Mouse (Mus musculus): Measurements from ENCODE around the gene Cd27.

Cd27 gene

GRCm38 (mm10) chr6:125252285-125252684 is 15.5 kb upstream of the Cd27 start:
- in situ Hi-C loops (cut with MboI, MseI), result no loop called here

DNA sequence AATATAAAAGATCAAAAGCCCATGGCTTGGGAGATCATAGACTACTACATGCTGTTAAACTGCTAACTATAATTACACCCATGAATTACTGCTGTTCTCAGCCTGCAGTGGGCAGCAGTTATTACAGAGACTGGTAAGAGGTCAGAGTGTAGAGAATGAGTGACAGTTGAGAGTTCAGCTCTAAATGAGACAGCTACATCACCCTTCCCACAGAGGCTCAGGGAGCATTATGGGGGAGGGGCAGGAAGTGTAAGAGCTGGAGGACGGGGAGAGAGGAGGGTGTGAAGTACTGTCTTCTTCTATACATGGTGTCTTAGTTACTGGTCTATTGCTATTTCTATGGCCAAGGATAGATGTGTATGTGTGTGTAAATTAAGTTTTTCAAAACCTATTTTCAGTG is 7.7 kb upstream of the Cd27 start:
- in situ Hi-C loops (cut with MboI, MseI), result no loop called here

DNA sequence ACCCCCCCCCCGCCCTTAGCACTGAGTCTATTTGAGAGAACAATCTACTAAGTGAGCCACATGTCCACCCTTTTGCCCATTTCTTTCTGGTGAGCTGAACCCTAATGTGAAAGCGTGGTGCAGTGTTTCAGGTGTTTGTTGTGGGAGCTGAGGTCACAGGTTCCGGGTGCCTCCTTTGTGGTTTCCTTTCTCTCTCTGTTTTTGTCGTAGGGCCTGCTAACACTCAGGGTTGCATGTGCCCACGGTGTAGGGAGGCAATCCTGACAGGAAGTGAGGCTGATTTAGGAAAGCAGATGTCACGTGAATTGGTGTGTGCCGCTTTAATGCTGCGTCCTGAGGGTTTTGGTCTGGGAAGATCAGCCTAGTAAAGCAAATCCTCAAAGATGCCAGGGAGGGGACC is 4.8 kb upstream of the Cd27 start:
- in situ Hi-C loops (cut with MboI, MseI), result no loop called here

- in situ Hi-C loops (cut with MboI, MseI), result no loop called here
These were observed 3.8 kb upstream of the Cd27 start for GRCm38 (mm10) chr6:125240617-125241016.

DNA sequence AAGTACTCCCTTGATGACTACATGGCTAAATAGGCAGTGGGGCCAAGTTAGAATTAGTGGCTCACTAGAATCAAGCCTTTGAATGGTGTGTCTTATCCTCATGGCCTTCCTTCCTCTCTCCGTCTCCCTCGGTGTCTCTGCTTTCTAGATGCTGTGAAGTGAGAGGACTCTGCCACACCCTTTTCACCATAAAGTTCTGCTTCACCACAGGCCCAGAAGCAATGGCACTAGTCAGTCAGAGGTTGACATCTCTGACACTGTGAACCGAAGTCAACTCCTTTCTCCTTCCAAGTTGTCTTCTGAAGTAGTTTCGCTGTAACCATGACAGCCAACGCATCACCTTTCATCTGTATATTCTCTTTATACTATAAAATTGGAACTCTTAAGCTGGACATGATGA is 2.7 kb upstream of the Cd27 start:
- in situ Hi-C loops (cut with MboI, MseI), result no loop called here

GRCm38 (mm10) chr6:125238396-125238795 is 1.6 kb upstream of the Cd27 start:
- in situ Hi-C loops (cut with MboI, MseI), result no loop called here

DNA sequence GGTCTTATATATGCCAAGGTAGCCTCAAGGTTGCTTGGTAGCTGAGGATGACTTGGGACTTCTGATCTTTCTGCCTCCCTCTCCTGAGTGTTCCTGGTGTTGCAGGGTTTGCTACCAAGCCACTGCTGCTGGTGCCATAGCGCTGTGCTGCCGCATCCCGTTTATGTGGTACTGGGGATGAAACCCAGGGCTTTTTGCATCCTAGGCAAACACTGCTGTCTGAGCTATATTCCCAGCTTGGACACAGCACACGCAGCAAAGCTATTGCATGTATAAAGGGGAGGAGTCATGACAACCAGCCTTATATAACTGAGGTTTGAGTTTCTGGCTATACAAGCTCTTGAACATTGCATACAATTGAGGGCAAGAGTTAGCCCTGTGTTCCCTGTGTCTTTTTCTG is 611 bp upstream of the Cd27 start:
- in situ Hi-C loops (cut with MboI, MseI), result no loop called here

GRCm38 (mm10) chr6:125236341-125236740 is 469 bp downstream of the Cd27 start:
- in situ Hi-C loops (cut with MboI, MseI), result no loop called here

DNA sequence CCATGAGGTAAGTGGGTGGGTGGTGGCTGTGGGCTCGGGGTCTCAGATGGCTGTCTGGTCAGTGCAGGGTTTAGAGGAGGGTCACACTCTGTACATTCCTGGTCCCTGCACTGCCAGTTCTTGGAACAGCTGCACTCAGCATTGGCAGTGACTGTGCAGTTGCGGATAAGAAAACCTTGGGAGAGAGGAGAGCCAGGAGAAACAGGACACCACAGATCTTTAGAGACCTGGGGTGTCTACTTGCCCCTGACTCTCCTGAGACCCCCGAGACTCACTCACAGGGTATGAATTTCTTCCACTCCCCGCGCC is 2.3 kb downstream of the Cd27 start:
- in situ Hi-C loops (cut with MboI, MseI), result no loop called here

DNA sequence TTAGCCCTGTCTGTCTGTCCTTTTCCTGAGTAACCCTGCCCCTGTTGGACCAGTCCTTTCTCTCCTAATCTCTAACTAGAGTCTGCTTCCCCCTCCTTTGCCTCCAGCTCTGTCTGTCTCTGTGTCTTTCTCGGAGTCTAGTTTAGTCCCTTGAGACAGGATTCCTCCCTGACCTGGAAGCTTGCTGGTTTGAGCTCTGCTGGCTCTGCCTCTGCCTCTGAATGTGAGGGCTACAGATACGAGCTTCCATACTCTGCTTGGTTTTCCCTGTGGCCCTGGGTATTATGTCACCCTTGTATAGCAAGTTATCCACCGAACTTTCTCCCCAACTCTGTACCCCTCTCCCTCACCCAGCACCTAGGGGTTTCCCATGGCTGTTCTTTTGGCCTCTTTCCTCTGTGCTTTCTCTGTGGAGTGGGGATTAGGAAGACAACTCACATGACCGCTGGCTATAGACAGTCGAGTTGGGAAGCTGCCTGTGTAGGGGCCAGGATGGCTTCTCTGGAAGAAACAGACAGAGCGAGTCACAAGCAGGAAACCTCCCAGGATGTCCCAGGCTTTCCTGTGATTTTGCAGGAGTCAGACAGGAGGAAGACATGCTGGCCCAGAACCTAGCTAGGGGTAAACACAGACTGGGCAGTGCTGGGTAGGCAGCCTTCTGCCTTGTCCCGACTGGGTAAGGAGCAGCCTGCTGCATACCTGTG is 2.8 kb downstream of the Cd27 start:
- in situ Hi-C loops (cut with MboI, MseI), result no loop called here

- in situ Hi-C loops (cut with MboI, MseI), result no loop called here
These were observed 4.3 kb downstream of the Cd27 start for GRCm38 (mm10) chr6:125232516-125232915.

DNA sequence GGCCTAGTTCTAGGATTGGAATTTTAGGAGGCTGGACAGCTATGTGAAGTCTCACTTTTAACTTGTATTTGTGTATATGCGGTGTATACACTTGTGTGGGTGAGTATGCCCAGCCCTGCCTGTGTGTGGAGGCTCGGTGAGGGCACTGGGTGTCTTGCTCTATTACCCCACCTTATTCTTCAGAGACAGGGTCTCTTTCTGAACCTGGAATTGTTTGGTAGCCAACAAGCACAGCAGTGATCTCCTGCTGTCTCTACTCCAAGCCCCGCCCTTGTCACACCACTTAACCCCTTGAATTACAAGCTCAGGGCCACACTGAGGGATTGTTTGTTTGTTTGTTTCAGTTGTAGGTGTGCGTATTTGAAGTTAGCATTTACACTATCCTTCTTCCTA is 4.8 kb downstream of the Cd27 start:
- in situ Hi-C loops (cut with MboI, MseI), result no loop called here

- in situ Hi-C loops (cut with MboI, MseI), result no loop called here
These were observed 5.4 kb downstream of the Cd27 start, which contains the start of gene Tapbpl for GRCm38 (mm10) chr6:125231117-125232044. TSS of gene Tapbpl (minus strand) at chr6:125231860.

DNA sequence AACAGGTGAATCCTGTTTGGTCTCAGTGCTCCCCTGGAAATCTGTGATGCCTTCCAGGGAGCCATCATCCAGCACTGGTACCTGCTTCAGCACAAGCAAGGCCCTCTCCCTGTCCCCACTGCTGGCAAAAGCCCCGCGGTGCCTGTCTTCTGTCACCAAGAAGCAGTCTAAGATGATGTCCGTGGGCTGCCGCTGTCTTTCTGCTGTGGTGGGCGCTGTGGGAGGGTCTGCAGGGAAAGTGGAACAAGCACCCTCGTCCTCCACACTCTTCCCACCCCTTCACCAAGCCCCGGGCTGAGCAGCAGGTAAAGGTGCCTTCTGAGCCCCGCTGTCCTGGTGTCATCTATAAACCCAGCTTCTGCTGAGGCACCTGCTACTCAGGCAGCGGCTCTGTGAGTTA is 6.2 kb downstream of the Cd27 start:
- in situ Hi-C loops (cut with MboI, MseI), result no loop called here

GRCm38 (mm10) chr6:125225518-125226115 is 11.2 kb downstream of the Cd27 start:
- in situ Hi-C loops (cut with MboI, MseI), result loop anchor here (5.0 to 10.0 kb wide), 3 partner anchors 38 to 78 kb away; partner anchors contain the start of gene Iffo1

DNA sequence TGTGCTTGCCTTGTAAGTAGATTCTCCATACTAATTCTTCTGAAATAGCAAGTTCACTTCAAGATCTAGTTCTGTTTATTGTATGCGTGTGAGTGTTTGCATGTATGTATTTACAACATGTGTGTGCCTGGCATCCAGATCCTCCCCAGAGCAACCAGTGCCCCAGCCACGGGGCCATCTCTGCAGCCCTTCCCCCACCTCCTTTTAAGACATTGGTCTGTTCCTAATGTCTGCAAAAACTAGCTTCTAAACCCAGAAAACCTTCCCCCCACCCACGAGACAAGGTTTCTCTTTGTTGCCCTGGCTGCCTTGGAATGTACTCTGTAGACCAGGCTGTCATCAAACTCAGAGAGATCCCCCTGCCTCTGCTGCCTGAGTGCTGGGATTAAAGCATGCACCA is 14.2 kb downstream of the Cd27 start:
- in situ Hi-C loops (cut with MboI, MseI), result loop anchor here (10.0 kb wide), 1 partner anchor 52 kb away; no protein-coding TSS in a partner anchor

- in situ Hi-C loops (cut with MboI, MseI), result loop anchor here (10.0 kb wide), 1 partner anchor 53 kb away; no protein-coding TSS in a partner anchor
These were observed 14.7 kb downstream of the Cd27 start for GRCm38 (mm10) chr6:125222146-125222545.

DNA sequence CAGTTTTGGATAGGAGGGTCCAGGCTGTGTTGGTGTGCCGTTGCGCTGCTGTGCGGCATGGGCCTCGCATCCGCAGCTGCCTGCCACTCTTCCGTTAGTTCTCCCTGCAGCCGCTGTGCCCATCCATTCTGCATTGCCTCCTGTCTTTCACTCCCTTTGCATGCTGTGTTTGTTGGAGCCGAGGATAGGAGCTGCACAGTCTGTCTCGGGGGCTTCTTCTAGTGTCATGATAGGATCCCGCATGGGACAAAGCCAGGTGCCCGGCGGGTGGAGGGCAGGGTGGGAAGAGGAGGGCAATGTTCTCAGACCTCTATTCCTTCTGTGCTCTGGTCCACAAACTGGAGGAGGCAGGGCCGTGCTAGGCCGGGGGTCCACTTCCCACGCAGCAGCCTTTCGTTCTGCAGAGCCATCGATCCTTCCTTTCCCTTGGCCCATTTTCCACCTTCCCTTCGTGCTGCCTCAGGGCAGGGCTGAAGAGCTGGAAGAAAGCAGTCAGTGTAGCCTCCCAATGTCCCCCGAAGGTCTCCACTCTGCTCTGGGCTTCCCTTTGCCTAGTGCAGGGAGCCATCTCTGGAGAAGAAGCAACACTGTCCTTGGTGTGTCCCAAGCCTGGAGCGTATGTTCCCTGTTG is 15.6 kb downstream of the Cd27 start:
- in situ Hi-C loops (cut with MboI, MseI), result loop anchor here (10.0 kb wide), 1 partner anchor 54 kb away; no protein-coding TSS in a partner anchor

GRCm38 (mm10) chr6:125218963-125219362 is 17.8 kb downstream of the Cd27 start:
- in situ Hi-C loops (cut with MboI, MseI), result no loop called here

- in situ Hi-C loops (cut with MboI, MseI), result no loop called here
These were observed 18.9 kb downstream of the Cd27 start for GRCm38 (mm10) chr6:125217899-125218298.

DNA sequence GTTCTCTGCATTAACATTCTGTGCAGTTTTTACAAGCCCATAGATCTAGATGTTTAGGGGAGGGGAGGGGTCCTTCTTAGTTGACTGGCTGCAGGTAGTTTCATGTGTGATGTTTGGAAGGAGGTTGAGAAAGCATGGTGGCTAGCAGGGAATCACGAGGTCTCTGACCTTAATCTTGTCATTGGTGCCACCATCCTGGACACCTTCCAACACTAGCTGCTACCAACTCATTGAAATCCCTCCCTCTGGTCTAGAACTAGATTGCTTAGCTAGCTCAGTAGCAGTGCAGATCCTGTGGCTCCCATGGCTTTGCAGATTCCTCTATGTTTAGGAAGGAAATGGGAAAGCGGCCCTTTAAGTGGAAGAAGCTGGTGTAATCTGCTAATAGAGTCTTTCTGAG is 19.9 kb downstream of the Cd27 start:
- in situ Hi-C loops (cut with MboI, MseI), result no loop called here

Data from T-helper 1 cell (primary cell).